Mouse (Mus musculus) embryo, embryonic 9.5 days (tissue): ENCODE measurements around the gene Scn3a.
"Not testable (repeated sequence)": the region's sequence is repeated elsewhere in the genome, so short reads cannot be mapped to it uniquely, and the experiment has no call there.

Experiments used
- DNase-seq: peaks from one replicate; pipeline ENCODE4 v3.0.0-alpha.2; 2017; ENCODE audit errors: extremely low spot score

The Scn3a gene

DNA sequence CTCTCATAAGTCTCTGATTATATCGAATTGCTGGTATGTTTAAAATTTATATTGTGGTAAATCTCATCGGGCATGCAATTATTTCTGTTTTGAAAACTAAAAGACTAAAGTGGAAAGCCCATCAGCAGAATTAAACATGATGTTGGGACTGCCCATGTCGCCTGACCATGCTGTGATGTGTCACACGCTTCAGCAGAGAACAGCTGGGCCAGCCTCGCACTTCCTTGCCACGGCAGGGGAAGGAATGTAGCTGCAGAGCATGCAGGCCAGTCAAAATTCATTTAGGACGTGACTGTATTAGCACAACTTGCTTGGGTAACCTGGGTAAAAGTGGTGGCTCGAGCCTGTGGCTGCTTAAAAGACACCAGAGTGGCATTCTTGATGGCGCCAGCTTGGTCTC lies 77.0 kb downstream of the Scn3a start:
- no peak for DNase-seq

DNA sequence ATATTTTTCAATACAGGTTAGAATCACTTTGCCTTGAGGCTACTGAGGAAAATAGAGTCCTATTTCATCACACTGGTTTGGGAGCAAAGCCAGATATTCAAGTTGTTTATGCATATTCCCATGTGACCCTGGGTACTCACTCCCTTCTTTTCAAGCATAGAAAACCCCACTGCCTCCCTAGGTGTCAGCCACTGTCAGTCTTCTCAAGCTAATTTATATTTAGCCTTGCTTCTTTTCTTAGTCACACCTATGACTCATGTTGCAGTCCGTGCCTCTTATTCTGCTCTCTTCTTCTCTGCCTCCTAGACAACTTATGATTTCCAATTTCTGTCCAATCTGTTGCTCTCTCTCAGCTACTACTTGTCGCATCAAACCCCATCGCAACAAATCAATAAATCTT lies 84.0 kb downstream of the Scn3a start:
- DNase-seq = no peak

DNA sequence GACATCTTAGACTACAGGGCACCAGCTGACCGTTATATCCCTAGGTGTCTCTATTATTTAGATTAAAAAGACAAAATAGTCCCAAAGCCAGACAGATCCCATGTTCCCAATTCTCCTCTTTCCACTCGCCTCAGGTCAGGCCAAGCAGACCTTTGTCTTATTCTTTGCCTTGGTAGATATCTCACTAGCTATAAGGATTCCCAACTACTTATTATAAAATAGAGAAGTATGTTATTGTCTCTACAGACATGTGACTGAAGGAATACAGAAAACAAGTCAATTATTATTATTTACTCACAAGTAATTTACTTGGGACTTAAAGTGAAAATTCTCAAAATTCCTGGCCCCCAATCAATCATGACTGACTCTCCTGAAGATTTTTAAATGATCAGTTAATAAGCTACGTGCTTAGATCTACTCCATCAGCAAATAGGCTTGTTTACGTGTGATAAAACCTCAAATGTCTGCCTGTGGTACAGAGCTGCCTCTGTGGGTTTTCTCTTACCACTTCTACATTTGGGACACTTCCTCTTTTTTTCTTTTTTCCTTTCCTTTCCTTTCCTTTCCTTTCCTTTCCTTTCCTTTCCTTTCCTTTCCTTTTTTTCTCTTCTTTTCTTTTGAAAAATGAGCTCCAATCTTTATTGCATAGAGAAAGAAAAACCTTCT lies 86.3 kb downstream of the Scn3a start:
- DNase-seq = no peak

DNA sequence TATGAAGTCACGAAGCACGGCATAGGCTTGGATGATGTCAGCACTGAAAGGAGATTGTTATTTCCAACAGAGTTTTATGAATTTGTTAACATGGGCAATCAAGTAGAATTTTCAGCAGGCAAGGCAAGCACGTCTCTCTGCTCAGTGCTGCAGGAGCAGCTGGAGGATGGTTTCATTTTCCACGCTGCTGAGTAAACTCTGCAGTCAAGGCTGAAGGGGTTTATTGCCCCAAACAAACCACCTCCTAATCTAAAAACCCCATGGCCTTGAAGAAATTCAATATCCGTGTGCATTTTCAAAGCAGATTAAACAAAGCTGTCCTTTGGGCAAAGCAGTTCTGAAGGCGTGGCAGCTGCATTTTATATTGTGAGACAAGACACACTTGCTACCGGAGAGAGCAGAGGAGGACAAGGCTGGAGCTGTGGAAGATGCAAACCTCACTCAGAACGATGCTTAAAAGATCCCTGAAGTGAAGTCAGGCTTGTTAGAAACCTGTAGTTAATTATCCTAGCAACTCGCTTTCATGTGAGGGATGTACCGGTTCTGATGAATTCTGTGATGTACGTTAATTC lies 96.0 kb downstream of the Scn3a start:
- DNase-seq = no peak

DNA sequence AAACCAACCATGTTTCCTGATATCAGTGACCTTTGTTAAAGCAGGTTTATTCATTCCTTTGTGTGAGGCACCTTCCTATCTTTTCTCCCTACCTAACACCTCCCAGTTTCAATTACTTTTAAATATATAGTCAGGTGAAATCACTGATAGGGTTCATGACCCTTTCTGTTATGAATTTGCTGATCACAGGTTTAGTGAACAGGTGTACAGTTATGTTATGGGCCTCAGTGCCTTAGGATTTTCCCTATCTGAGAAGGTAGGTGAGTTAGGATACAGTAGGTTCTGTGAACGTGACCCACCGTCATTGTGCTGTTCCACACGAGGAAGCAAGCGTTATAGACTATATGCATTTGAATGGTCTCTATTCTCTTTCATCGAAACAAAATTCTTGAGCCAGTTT lies 101.7 kb downstream of the Scn3a start:
- DNase-seq = no peak

DNA sequence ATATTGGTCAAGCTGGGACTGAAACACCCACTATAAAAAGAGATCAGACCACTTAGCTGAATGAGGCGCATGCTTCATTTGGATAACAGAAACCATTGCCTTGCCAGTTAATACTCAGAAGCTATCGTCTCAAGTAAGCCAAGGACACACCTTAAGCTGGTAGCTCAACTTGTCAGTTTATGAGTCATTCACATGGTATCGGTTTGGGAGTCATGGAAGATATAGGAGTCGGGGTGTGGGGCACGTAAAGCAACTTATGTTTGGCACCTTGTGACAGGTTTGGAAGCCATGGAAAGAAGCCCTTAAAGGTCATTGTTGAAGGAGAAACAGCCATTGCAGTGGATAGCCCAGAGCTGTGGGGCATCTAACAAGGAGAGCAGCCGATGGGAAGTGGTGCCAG lies 113.7 kb downstream of the Scn3a start:
- no peak for DNase-seq

DNA sequence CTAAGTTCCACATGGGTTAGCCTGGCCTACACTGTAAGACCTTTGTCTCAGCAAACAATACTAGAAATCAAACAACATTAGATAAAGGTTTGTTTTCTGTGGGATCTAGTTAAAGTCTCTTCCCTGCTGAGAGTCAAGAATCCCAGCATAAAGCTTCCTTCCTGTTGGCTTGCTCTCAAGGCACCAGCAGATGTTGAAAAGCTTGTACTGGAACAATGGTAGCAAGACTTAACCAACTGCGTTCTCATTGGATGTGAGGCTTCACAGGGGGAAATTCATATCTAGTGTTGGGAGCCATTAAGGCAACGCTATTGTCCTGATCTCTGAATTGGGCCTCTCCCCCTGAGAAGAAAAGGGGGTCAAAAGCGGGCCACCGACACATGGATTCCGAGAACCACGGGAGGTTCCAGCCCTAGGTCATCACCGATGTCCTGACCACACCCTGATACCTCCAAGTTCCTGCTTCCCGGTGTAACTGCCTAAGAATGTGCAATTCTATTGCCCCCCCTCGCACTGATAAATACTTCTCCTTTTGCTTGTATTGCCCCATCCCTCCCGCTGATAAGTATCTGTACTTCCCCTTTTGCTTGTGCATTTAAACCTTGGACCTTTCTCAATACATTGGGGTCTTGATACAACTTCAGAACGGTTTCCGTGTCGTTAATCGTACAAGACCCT lies 115.9 kb downstream of the Scn3a start:
- DNase-seq = not testable (repeated sequence)

DNA sequence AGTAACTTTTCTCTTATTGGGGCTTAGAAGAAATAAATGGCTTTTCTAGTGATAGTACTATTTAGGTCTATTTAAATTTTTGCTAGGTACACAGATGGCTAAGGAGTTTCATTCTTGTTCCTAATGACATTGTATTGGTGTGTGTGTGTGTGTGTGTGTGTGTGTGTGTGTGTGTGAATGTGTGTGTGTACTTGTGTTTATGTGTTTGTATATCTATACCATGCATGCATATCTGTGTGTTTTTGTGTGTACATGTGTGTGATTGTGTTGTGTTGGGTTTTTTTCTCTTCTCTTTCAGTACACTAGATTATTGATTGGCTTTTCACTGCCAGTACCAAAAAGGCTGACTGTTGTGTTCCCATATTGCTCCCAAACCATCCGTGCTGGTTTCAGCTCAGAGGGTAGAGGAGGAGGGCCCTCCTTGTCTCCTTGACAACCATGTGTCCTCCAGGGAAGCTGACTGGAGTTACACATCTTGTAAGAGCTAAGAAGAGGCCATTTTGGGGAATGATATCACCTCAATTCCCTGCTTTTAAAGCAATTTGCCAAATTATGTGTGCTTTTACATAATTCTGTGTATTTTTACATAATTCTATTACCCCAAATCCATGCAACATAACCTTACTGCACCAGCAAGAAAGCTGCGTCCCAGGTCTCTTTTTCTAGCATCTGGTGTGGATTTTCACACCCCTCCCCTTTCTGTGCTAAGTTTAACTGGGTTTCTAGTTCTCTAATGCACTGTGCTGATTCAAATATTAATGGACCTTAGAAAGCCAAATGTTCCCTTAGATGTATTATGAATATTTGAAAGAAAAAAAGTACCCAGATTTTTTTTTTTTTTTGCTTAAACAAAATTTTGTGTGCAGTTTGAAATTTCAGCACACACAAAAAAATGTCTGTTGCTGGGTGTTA lies 116.7 kb downstream of the Scn3a start:
- DNase-seq = no peak

DNA sequence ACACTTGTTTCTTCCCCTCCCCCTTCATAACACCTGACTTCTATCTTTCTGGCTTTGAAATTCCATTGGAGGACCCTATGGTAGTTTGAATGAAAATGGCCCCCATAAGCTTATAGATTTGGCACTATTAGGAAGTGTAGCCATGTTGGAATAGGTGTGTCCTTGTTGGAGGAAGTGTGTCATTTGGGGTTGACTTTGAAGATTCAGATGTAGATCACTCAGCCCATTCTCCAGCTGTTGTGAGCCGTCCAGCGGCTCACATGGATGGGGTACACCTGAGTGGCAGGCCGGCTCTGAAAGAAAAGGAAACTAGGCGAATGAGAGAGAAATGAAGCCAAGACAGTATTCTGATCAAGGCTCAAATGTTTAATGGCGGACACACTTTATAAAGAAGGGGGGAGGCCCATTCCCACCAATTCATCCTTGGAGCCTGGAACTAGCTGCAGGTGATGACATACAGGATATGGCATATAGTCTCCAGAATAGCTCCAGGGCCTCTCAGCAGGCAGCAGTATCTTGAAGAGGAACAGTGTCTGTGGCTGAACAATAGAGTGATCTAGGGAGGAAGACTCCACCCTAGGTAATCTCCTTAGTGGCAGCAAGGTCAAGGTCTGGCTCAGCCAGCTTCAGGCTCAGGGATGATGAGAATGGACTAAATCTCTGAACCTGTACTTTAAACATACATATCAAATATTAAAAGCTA lies 118.2 kb downstream of the Scn3a start:
- no peak for DNase-seq

DNA sequence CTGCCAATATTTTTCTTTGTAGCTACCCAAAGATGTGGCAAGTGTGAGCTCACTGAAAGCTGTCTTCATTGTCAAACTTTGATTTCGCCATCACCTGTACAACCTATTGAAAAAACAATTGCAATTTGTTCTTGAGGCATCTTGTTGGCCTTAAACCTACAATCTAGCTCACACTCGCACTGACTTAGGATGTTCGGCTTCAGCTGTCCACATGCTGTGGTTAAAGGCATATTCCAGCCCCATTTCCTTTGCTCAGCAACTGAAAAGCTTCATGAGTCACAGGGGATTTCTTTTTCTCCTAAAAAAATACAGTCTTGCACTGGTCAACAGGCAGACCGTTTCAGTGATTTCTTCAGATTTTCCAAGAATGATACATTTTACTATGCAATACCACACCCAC lies 124.3 kb downstream of the Scn3a start:
- DNase-seq = no peak

DNA sequence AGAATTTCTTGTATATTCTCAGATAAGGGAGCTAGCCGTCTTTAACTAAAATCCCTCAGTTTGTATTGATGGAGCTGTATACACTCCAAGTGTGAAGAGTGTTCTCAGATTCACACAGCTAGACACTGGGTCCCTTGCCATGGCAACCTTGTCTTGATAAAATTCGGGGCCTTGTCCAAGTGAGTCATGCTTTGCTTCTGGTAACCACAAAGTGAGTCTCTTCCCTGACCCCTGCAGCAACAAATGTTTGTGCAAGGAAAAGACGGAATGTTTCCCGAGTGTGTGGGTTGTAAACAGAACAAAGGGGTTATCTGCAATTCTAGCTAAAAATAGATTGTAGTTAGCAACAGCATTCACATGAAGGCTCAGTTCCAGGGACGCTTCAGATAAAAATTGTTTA lies 125.9 kb downstream of the Scn3a start:
- DNase-seq = no peak

DNA sequence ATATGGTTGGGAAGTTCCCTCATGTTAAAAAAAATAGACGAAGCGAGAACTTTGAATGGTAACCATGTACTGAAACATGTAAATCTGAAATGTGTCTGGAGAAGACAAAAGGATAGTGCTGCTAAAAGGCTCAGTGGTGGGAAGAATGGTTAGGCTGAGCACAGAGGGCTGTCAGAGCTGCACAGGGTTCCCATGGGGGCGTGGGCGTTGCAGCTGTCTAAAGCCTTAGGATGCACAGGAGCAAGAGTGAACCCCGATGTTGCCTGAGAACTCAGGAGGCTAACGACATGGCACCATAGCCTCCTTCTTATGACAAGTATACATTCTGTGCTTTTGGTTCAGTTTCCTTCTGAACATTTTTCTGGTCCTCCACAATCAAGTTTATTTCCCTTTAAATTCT lies 126.3 kb downstream of the Scn3a start:
- DNase-seq = no peak

DNA sequence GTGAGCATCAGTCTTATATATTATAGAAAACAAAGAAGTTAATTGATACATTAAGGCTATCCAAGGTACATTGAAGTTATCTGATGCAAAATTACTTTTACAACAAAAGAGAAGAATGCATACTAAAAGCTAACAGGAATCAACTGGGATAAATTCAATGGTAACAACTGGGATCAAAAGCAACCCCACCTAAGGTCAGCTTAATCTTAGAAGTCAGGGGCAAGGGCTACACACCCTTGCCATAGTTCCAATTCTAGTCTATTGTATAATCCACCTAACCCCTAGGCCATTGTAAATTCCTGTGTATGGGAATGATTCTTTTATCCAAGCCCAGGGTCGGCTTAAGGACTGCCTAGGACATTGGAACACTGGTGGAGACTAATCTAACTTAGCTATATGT lies 130.5 kb downstream of the Scn3a start:
- no peak for DNase-seq

DNA sequence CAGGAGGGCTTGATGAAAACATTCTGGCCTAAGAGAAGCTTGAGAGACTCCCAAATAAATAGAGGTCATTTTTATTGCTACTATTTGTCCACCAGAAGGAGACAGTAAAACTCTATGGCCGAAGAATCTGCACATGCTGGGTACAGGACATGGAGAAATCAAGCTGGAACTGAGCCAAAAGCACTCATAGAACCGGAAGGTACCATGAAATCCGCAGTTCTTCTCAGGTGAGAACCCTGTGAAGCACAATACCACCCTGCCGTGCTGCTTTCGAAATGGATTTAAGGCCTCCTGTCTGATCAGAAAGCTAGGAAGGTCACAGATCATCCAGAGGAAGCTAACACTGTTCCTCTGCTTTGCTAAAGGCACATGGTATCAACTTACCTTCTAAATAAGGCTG lies 143.9 kb downstream of the Scn3a start:
- DNase-seq = no peak

DNA sequence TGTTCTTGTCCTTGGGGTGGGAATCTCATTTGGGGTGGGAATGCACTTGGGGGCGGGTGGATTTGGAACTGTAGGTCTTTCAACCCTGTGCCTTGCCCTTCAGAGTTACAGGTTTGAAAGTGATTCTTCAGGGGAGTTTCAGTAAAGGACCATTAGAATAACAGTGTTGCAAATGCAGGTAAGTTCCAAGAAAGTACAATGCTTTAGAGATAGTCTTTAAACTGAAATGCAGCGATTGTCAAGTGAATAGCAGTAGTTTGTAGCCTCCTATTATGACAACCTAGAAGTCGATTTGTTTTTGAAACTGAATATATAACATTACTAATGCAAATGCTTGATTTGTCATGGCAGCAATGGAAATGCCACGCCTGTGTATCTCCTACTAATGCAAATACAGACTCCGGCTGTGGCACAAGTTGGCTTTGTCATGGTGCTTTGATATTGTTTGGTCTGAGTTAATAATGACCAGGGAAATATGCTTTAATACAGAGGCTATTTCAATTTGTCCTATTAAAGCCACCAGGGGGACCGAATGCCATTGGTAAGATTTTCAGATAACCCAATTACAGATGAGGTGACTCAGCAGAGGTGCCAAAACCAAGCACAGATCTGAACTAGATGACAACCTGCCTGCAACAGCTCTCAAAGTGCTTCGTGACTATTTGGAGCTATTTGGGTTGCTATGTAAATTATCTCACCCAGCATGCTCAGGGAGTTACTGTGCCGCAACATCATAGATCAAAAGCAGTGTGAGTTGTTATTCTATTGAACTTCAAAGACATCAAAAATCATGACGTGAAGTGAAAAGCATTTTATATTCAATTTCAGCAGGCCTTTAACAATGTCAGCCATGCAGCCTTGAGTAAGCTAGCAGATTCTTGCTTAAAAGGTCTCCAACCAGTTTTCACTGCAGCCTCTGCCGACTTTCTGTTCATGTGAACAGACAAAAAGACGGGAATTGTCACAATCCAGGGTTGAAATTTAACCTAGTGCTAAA lies 145.9 kb downstream of the Scn3a start:
- no peak for DNase-seq

DNA sequence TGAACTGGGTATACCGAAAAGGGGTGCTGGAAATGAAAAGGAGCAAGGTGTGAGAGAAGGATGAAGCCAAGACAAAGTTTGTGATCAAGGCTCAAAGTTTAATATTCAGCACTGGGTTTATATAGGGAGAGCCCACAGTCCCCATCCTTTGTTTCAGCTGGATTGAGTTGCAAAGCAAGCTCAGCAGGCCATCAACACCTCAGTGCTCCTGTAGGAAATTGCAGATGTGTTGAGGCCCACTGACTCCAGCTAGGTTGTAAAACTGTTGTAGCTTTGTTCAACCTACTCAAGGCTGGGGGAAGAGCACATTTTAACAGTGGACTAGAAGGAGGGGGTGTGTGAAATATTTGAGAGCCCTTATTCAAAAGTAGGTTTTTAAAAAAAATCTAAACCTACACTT lies 148.8 kb downstream of the Scn3a start:
- DNase-seq = no peak

DNA sequence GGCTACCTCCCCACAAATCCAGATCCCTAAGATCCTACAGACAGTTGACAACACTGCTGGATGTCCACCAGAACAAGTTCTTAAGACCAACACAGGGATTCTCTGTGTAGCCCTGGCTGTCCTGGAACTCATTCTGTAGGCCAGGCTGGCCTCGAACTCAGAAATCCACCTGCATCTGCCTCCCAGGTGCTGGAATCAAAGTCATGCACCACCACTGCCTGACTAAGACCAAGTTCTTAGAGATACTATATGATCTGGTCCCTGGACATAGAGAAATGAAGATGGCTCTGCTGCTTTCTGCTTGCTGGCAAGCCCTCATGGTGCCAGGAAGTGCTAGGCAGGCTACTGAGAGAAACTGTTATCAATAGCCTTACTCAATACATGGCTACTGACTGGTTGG lies 150.9 kb downstream of the Scn3a start:
- no peak for DNase-seq

DNA sequence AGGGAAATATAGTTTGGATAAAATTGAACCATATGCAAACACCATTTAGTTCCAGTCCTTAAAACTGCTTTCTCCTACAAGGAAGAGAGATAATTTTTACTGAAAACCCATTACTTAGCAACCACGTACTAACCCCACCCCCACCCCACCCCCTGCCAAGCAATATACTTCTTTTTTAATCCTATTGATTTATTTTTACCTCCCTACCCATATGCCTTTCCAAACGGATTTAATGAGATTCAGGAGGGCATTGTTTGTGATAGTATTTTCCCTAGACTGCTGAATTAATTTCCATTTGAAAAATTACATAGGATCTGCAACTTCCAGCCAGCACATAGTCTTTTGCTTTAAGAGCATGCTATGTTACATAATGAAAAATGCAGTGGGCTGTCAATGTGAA lies 152.1 kb downstream of the Scn3a start:
- DNase-seq = no peak

DNA sequence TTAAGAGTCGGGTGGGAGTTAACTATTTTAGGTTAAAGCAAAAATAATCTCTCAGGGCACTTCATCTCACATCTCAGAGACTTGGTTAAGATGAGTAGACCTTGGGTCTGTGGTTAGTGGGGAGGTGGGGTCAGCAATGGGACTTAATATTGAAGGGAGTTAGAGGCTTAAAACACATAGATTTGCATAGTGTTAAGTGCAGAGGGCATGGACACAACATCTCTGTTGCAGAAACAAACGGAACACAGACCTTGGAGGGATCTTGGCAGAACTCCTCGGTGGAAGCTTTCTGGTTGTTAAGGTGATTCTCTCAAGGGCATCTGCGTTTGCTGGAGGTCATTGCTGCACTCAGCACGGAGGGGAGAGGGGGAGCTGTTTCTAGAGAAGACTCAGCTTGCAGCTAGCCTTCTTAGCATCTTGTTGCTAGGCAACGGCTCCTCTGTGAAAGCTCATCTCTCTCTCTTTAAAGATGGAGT lies 152.6 kb downstream of the Scn3a start:
- DNase-seq = peak; percentile 72

DNA sequence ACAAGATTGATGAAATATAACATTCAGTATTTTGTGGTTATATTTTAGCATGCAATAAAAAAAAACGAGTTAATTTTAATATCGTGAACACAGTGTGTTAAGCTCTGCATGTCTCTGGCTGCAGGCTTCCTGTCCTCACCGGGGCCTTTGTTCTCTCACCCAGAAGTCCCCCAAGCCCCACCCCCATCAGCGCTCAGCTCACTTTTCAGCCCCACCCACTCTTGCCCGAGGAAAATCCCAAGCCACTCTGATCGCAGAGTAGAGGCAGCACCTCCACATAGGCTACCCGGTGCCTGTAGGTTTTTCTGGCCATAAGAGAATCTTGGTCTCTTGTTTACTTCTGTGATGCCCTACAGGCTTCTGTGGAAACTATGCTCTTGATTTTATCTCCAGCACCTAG lies 153.2 kb downstream of the Scn3a start:
- DNase-seq = peak; percentile 82
